Mouse (Mus musculus) gastrocnemius, adult 2 months (tissue): ENCODE results near the gene Hist2h2ac. TPM values are rescaled to one million over a fixed set of nuclear protein-coding genes. Genes with fewer than 3 reads are reported as not detected.
"Not testable (repeated sequence)": the region's sequence is repeated elsewhere in the genome, so short reads cannot be mapped to it uniquely, and the experiment has no call there.

Experiments
- DNase-seq: peaks from one replicate; pipeline ENCODE4 v3.0.0; 2022
- H3K27ac ChIP-seq: fragments of 200-600 bp; 2 replicates; pipeline ENCODE4 v1.8.1; 2022; ENCODE audit warnings: mild to moderate bottlenecking
- H3K4me3 ChIP-seq: fragments of 200-600 bp; 2 replicates; pipeline ENCODE4 v1.8.1; 2022; ENCODE audit warnings: mild to moderate bottlenecking, moderate library complexity
- CTCF ChIP-seq: fragments of 200-600 bp; IDR thresholded peaks from 2 replicates; pipeline ENCODE4 v1.8.1; 2022; ENCODE audit warnings: antibody characterized with exemption, mild to moderate bottlenecking, moderate library complexity
- intact Hi-C: fragments of 180-260 bp; cut with DNase I; formaldehyde crosslinking; loops from one replicate; pipeline ENCODE4 v1.15.1; 2025
- total RNA-seq, 2 experiments: library from RNA; stranded (reverse); gene quantifications; 2 replicates each; pipeline ENCODE4 v1.2.3; 2021

The Hist2h2ac gene
- total RNA-seq, 2 experiments from 2014 or later = 8.4 to 10.2 TPM

GRCm38 (mm10) chr3:96199731-96200130 is 20.9 kb downstream of the Hist2h2ac start:
- intact Hi-C loops = no loop called here
- TF ChIP-seq CTCF = no peak
- Histone ChIP-seq H3K27ac (no peak overlapping the region), H3K4me3 (no peak overlapping the region)
- DNase-seq = no peak

GRCm38 (mm10) chr3:96198601-96199251 is 22.0 kb downstream of the Hist2h2ac start:
- H3K27ac ChIP-seq, intact Hi-C loops, DNase-seq: not testable (repeated sequence)
- peak overlapping the region; percentile 94; the same call in 1 of the 2 replicates for H3K4me3 ChIP-seq

GRCm38 (mm10) chr3:96198181-96198580 is 22.5 kb downstream of the Hist2h2ac start:
- TF ChIP-seq CTCF = no peak

GRCm38 (mm10) chr3:96197129-96197749 is 23.4 kb downstream of the Hist2h2ac start:
- intact Hi-C loops = no loop called here
- no peak for TF ChIP-seq CTCF
- H3K27ac ChIP-seq = peak overlapping the region; percentile 99
- peak; percentile 92 for DNase-seq
- H3K4me3 ChIP-seq = peak overlapping the region; percentile 94

More at GRCm38 (mm10) chr3:96198181-96198580, 22.5 kb downstream of the Hist2h2ac start:
- Histone ChIP-seq H3K27ac (peak overlapping the region; percentile 99), H3K4me3 (peak overlapping the region; percentile 94)
- intact Hi-C loops = no loop called here
- no peak for DNase-seq

- intact Hi-C loops = no loop called here
- TF ChIP-seq CTCF = no peak
- DNase-seq = no peak
- H3K4me3 ChIP-seq = peak overlapping the region; percentile 94
- H3K27ac ChIP-seq = peak overlapping the region; percentile 99
Measured at GRCm38 (mm10) chr3:96196437-96197128, 24.1 kb downstream of the Hist2h2ac start.

GRCm38 (mm10) chr3:96195616-96196313 is 24.9 kb downstream of the Hist2h2ac start:
- Histone ChIP-seq H3K4me3 (no peak overlapping the region), H3K27ac (no peak overlapping the region)
- no peak for DNase-seq
- no peak for TF ChIP-seq CTCF
- intact Hi-C loops = no loop called here

- intact Hi-C loops = no loop called here
- Histone ChIP-seq H3K27ac (no peak overlapping the region), H3K4me3 (no peak overlapping the region)
- no peak for DNase-seq
- TF ChIP-seq CTCF = no peak
Measured at GRCm38 (mm10) chr3:96194966-96195365, 25.7 kb downstream of the Hist2h2ac start.

- no peak for DNase-seq
- intact Hi-C loops = no loop called here
- H3K4me3 ChIP-seq = no peak overlapping the region
- no peak for TF ChIP-seq CTCF
- no peak overlapping the region for H3K27ac ChIP-seq
Measured at GRCm38 (mm10) chr3:96192977-96193376, 27.7 kb downstream of the Hist2h2ac start.

GRCm38 (mm10) chr3:96182382-96182776 is 38.3 kb downstream of the Hist2h2ac start:
- peak overlapping the region; percentile 51 for H3K27ac ChIP-seq
- intact Hi-C loops = no loop called here
- no peak overlapping the region; the same call in 1 of the 2 replicates for H3K4me3 ChIP-seq
- DNase-seq = no peak
- no peak for TF ChIP-seq CTCF

GRCm38 (mm10) chr3:96181510-96182381 is 38.9 kb downstream of the Hist2h2ac start:
- no peak for TF ChIP-seq CTCF
- no peak for DNase-seq
- Histone ChIP-seq H3K4me3 (peak overlapping the region; percentile 69), H3K27ac (peak overlapping the region; percentile 12; the same call in 1 of the 2 replicates)
- intact Hi-C loops = no loop called here

GRCm38 (mm10) chr3:96180727-96181477 is 39.8 kb downstream of the Hist2h2ac start, which contains the start of gene Sv2a:
Gene Sv2a, plus strand, starts transcription at chr3:96181151.
- intact Hi-C loops = no loop called here
- H3K27ac ChIP-seq = no peak within 1 kb of the TSS
- TF ChIP-seq CTCF = no peak
- peak within 1 kb of the TSS; percentile 69 for H3K4me3 ChIP-seq
- peak; percentile 50 for DNase-seq
